Mouse (Mus musculus) CH12.LX (cell line): ENCODE data around the gene Ghdc. TPM values are rescaled to one million over a fixed set of nuclear protein-coding genes. Genes with fewer than 3 reads are reported as not detected.

Source experiments
- DNase-seq: peaks from one replicate; pipeline ENCODE4 v3.0.0-alpha.2; 2013; ENCODE audit errors: extremely low read depth
- H3K27ac ChIP-seq: 2 replicates; pipeline ENCODE4 v1.5.1; 2012; ENCODE audit warnings: low read depth, mild to moderate bottlenecking, control low read depth, moderate library complexity; ENCODE audit not compliant: insufficient read depth
- H3K27me3 ChIP-seq: replicated peaks from 2 replicates; pipeline ENCODE3; 2012; ENCODE audit warnings: inconsistent platforms
- H3K36me3 ChIP-seq, 2 experiments: replicated peaks in 1 of 2; 2 replicates each; pipeline versions ENCODE3 to v1.6.1; 2012; ENCODE audit warnings: inconsistent platforms in 1 of 2, low read length in 1 of 2, mild to moderate bottlenecking in 1 of 2, mixed read lengths in 1 of 2, moderate library complexity in 1 of 2; ENCODE audit not compliant: control insufficient read depth in 1 of 2, insufficient read depth in 1 of 2
- H3K4me1 ChIP-seq, 2 experiments: 2 replicates each; pipeline ENCODE4 v1.6.1; 2012; ENCODE audit warnings: inconsistent platforms in 1 of 2, moderate library complexity in 1 of 2; ENCODE audit not compliant: insufficient read depth in 2 of 2, control insufficient read depth in 1 of 2
- H3K4me2 ChIP-seq: 2 replicates; pipeline ENCODE4 v1.6.1; 2012; ENCODE audit warnings: low read depth, mild to moderate bottlenecking, control low read depth; ENCODE audit not compliant: poor library complexity, insufficient read depth, severe bottlenecking
- H3K4me3 ChIP-seq, 3 experiments: fragments of 150-350 bp in 1 of 3; sonication (generic) in 1 of 3; replicated peaks in 1 of 3; 2 replicates each; pipeline versions ENCODE3 to v1.5.1; 2011 to 2012; ENCODE audit warnings: low read depth in 2 of 3, low read length in 2 of 3, mild to moderate bottlenecking in 2 of 3, moderate library complexity in 2 of 3, control low read depth in 1 of 3, improper control_type of control experiment in 1 of 3, inconsistent platforms in 1 of 3, mixed read lengths in 1 of 3; ENCODE audit not compliant: poor library complexity in 1 of 3
- H3K79me2 ChIP-seq: replicated peaks from 2 replicates; pipeline ENCODE4 v1.6.1; 2012; ENCODE audit warnings: mild to moderate bottlenecking, moderate library complexity; ENCODE audit not compliant: control insufficient read depth, poor library complexity, insufficient read depth, severe bottlenecking; ENCODE audit errors: extremely low read depth
- H3K9ac ChIP-seq: 2 replicates; pipeline ENCODE4 v1.6.1; 2012; ENCODE audit warnings: low read depth, mild to moderate bottlenecking, control low read depth, moderate library complexity; ENCODE audit not compliant: insufficient read depth
- H3K9me3 ChIP-seq: replicated peaks from 2 replicates; pipeline ENCODE3; 2012; ENCODE audit warnings: low read length, inconsistent platforms, mixed read lengths
- CHD1 ChIP-seq: IDR thresholded peaks from 2 replicates; pipeline ENCODE4 v1.6.1; 2012; ENCODE audit warnings: low read depth, low read length, improper control_type of control experiment, inconsistent platforms
- E2F4 ChIP-seq: IDR thresholded peaks from 2 replicates; pipeline ENCODE4 v1.6.1; 2011; ENCODE audit warnings: low read depth, low read length, improper control_type of control experiment; ENCODE audit not compliant: insufficient replicate concordance
- ELF1 ChIP-seq: IDR thresholded peaks from 2 replicates; pipeline ENCODE4 v1.6.1; 2014; ENCODE audit warnings: low read depth, mild to moderate bottlenecking, inconsistent platforms, low read length, improper control_type of control experiment
- JUND ChIP-seq: conservative IDR thresholded peaks from 2 replicates; pipeline ENCODE4 v1.6.1; 2011; ENCODE audit warnings: low read depth, low read length, improper control_type of control experiment
- MAFK ChIP-seq: IDR thresholded peaks from 2 replicates; pipeline ENCODE4 v1.6.1; 2011; ENCODE audit warnings: low read length, improper control_type of control experiment; ENCODE audit not compliant: insufficient replicate concordance
- MAX ChIP-seq: IDR thresholded peaks from 2 replicates; pipeline ENCODE4 v1.6.1; 2011; ENCODE audit warnings: low read length, improper control_type of control experiment
- MAZ ChIP-seq: IDR thresholded peaks from 2 replicates; pipeline ENCODE4 v1.6.1; 2012; ENCODE audit warnings: low read depth, mild to moderate bottlenecking, inconsistent platforms, low read length, improper control_type of control experiment, moderate library complexity
- MEF2A ChIP-seq: IDR thresholded peaks from 2 replicates; pipeline ENCODE4 v1.6.1; 2014; ENCODE audit warnings: low read depth, mild to moderate bottlenecking, inconsistent platforms, low read length, improper control_type of control experiment, borderline replicate concordance
- MYC ChIP-seq: IDR thresholded peaks from 2 replicates; pipeline ENCODE4 v1.6.1; 2011; ENCODE audit warnings: low read depth, mild to moderate bottlenecking, improper control_type of control experiment, low read length
- POLR2A ChIP-seq: IDR thresholded peaks from 2 replicates; pipeline ENCODE4 v1.6.1; 2011; ENCODE audit warnings: low read depth, mild to moderate bottlenecking, improper control_type of control experiment, low read length
- RCOR1 ChIP-seq: conservative IDR thresholded peaks from 2 replicates; pipeline ENCODE4 v1.6.1; 2012; ENCODE audit warnings: low read depth, mild to moderate bottlenecking, inconsistent platforms, low read length, improper control_type of control experiment
- TBP ChIP-seq: conservative IDR thresholded peaks from 2 replicates; pipeline ENCODE4 v1.6.1; 2011; ENCODE audit warnings: low read depth, low read length, improper control_type of control experiment
- UBTF ChIP-seq: IDR thresholded peaks from 2 replicates; pipeline ENCODE4 v1.6.1; 2012; ENCODE audit warnings: low read depth, mild to moderate bottlenecking, inconsistent platforms, low read length, improper control_type of control experiment, moderate library complexity
- ZKSCAN1 ChIP-seq: IDR thresholded peaks from 2 replicates; pipeline ENCODE4 v1.6.1; 2012; ENCODE audit warnings: low read depth, inconsistent platforms, low read length, improper control_type of control experiment, borderline replicate concordance
- ZMIZ1 ChIP-seq: IDR thresholded peaks from 2 replicates; pipeline ENCODE4 v1.6.1; 2012; ENCODE audit warnings: low read depth, mild to moderate bottlenecking, inconsistent platforms, low read length, improper control_type of control experiment
- dilution Hi-C: fragments of 300-500 bp; cut with MboI; formaldehyde crosslinking; loops from 2 replicates; pipeline ENCODE4 v1.14.3; 2020; ENCODE audit warnings: low sequenced_read_pairs; ENCODE audit not compliant: extremely low pct_unique_long_range_greater_than_20kb, extremely low pct_ligation_motif_present
- in situ Hi-C: fragments of 300-500 bp; cut with MboI; formaldehyde crosslinking; loops from 3 replicates; pipeline ENCODE4 v1.14.3; 2019; ENCODE audit warnings: low sequenced_read_pairs, low pct_ligation_motif_present, low pct_unique_long_range_greater_than_20kb, mixed read lengths
- polyA plus RNA-seq: library from polyadenylated mRNA; unstranded; fragments of >175 nt; gene quantifications from 2 replicates; pipeline ENCODE4 v1.2.1, GENCODE M21; 2012; ENCODE audit warnings: low read depth; ENCODE audit not compliant: insufficient read length
- total RNA-seq, 2 experiments: library from RNA; depleted of rRNA; stranded (reverse); fragments of 300-350 nt in 1 of 2; fragments of >200 nt in 1 of 2; gene quantifications; 2 replicates each; pipeline ENCODE4 v1.2.3; 2012 to 2014

Ghdc gene
- total and polyA plus RNA-seq, 3 experiments, result 10.9 to 17.9 (median 16.6) TPM

DNA sequence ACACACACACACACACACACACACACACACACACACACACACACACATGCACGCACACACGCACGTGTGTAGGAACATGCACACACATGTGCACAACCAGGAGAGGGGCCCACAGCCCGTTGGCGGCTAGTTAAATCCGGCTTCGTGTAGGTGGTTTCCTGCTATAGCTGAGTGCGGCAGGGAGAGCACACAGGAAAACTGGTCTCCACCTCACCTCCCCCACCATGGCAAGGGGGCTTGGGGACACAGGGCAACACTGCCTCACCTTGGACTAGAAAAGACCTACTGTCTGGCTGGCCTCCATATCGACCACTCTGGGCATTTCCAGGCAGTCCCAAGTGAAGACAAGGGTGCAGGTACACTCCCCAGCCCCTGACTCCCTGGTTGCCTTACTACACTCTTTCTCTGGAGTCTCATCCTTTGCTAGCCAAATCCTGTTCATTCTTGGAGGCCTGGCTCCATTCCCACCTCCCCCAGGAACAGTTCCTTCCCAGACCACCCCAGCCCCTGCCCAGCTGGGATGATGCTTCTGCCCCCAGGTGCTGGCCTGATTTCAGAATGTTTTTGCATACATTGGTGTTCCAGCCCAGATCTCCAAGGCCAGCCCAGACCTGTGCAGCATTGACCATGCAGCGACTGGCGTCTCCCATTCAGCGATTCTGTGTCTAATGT is 16.6 kb downstream of the Ghdc start:
- peaks cover 19 to 31% of the 10 kb centered on the region in 2 experiments for H3K4me1 ChIP-seq
- H3K9me3 ChIP-seq, result peaks cover 3% of the 10 kb centered on the region
- in situ Hi-C loops (no loop called here), dilution Hi-C loops (no loop called here)
- H3K79me2 ChIP-seq, result no peaks in the 10 kb centered on the region
- H3K27ac ChIP-seq, result no peak overlapping the region
- H3K4me3 ChIP-seq, result no peak overlapping the region
- no peak for DNase-seq
- no peak for TF ChIP-seq TBP
- no peak for TF ChIP-seq MAX
- TF ChIP-seq MYC, result no peak
- TF ChIP-seq JUND, result no peak
- TF ChIP-seq E2F4, result no peak
- H3K4me2 ChIP-seq, result no peak overlapping the region
- no peaks in the 10 kb centered on the region for H3K27me3 ChIP-seq
- H3K36me3 ChIP-seq, result peaks cover 32 to 71% of the 10 kb centered on the region in 2 experiments
- H3K9ac ChIP-seq, result no peak overlapping the region

DNA sequence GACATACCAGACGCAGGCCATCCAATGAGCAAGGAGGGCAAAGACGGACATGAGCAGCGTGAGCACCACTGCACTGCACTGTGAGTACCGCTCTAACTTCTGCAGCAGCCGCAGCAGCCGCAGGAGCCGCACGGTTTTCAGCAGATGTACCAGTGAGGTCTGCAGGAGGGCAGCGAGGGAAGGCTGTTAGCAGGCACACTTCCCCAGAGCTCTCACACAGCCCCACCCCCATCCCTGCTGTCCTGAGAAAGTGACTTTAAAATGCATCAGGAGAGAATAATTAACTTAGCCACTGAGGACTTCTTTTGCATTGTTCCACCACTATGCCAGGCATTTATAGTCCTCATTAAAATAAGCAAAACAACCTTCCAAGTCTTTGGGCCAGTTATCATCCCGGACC is 18.5 kb downstream of the Ghdc start:
- H3K9me3 ChIP-seq, result peaks cover 3% of the 10 kb centered on the region
- TF ChIP-seq ELF1 (no peak), POLR2A (no peak), RCOR1 (no peak), ZKSCAN1 (no peak), MEF2A (no peak), ZMIZ1 (no peak), MAFK (no peak), MAX (no peak), E2F4 (no peak), UBTF (no peak), MAZ (no peak)
- peaks cover 32 to 87% of the 10 kb centered on the region in 2 experiments for H3K36me3 ChIP-seq
- DNase-seq, result no peak
- no peak overlapping the region for H3K4me2 ChIP-seq
- H3K4me3 ChIP-seq, result no peak overlapping the region
- in situ Hi-C loops, result no loop called here
- dilution Hi-C loops, result no loop called here
- peaks cover 6 to 13% of the 10 kb centered on the region in 2 experiments for H3K4me1 ChIP-seq
- H3K79me2 ChIP-seq, result no peaks in the 10 kb centered on the region
- H3K9ac ChIP-seq, result no peak overlapping the region
- H3K27ac ChIP-seq, result no peak overlapping the region
- H3K27me3 ChIP-seq, result no peaks in the 10 kb centered on the region

DNA sequence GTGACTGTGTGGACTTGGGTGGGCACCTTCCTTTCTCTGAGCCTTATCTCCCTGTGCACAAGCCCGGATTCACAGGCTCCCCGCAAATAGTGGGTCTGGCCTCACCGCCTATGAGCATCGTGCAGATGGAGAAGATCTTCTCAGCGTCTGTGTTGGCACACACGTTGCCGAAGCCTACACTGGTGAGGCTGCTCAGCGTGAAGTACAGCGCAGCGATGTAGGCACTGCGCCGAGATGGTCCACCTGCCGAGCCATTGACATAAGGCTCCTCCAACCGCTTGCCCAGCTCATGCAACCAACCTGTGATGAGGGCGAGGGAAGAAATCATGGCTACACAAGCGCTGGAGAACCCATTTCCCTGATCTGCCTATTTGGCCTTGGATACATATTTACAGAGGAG is 20.6 kb downstream of the Ghdc start:
- Histone ChIP-seq H3K9me3 (peaks cover 3% of the 10 kb centered on the region), H3K27ac (no peak overlapping the region), H3K4me2 (no peak overlapping the region), H3K4me1 (0 out of 4 replicates have a peak, but pooled peaks cover 0 to 3% of the 10 kb centered on the region in 2 experiments), H3K4me3 (no peak overlapping the region), H3K79me2 (no peaks in the 10 kb centered on the region), H3K9ac (no peak overlapping the region), H3K36me3 (peaks cover 33 to 93% of the 10 kb centered on the region in 2 experiments), H3K27me3 (no peaks in the 10 kb centered on the region)
- TF ChIP-seq MAZ, result no peak
- no peak for TF ChIP-seq CHD1
- dilution Hi-C loops, result no loop called here
- in situ Hi-C loops, result no loop called here
- DNase-seq, result no peak
